Mouse (Mus musculus) bone marrow, adult 2 months (tissue): ENCODE data around the gene Il12a.

Experiments
- CTCF ChIP-seq: fragments of 200-500 bp; IDR thresholded peaks from 2 replicates; pipeline ENCODE4 v1.5.1; 2011; ENCODE audit warnings: low read length, control low read depth; ENCODE audit not compliant: control insufficient read depth, insufficient read depth
- POLR2A ChIP-seq: fragments of 200-500 bp; IDR thresholded peaks from 2 replicates; pipeline ENCODE4 v1.6.1; 2011; ENCODE audit warnings: low read depth, mild to moderate bottlenecking, control low read depth, low read length, borderline replicate concordance; ENCODE audit not compliant: control insufficient read depth

DNA sequence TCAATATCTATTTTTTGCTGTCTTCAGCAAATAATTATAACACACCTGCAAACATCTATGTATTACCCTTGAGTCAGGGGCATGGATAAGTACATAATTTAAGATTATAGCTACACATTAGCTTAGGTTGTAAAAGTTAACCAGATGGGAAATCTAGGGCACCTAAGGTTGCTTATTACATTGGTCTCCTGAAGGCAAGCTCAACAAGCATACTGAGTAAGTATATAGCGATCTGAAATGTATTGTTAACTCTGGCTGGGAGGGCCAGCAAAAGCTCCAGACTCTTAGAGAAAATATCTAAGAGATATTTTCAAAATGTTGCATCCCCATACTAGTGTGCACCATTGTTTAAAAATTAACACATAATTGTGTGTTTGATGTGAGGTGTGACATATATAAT is 22.6 kb upstream of the Il12a start:
- TF ChIP-seq CTCF (no peak), POLR2A (no peak)
